Mouse (Mus musculus) CH12.LX (cell line): ENCODE measurements at regions not wholly inside any gene's neighbourhood (a gene's known extent, or its start where the extent isn't known, plus 50 kb on each side); places are given as distances from the start of the nearest gene placed in this dataset.

Experiments
- DNase-seq: peaks from one replicate; pipeline ENCODE4 v3.0.0-alpha.2; 2013; ENCODE audit errors: extremely low read depth
- H3K27ac ChIP-seq: 2 replicates; pipeline ENCODE4 v1.5.1; 2012; ENCODE audit warnings: low read depth, mild to moderate bottlenecking, control low read depth, moderate library complexity; ENCODE audit not compliant: insufficient read depth
- H3K27me3 ChIP-seq: replicated peaks from 2 replicates; pipeline ENCODE3; 2012; ENCODE audit warnings: inconsistent platforms
- H3K36me3 ChIP-seq, 2 experiments: replicated peaks in 1 of 2; 2 replicates each; pipeline versions ENCODE3 to v1.6.1; 2012; ENCODE audit warnings: inconsistent platforms in 1 of 2, low read length in 1 of 2, mild to moderate bottlenecking in 1 of 2, mixed read lengths in 1 of 2, moderate library complexity in 1 of 2; ENCODE audit not compliant: control insufficient read depth in 1 of 2, insufficient read depth in 1 of 2
- H3K4me1 ChIP-seq, 2 experiments: 2 replicates each; pipeline ENCODE4 v1.6.1; 2012; ENCODE audit warnings: inconsistent platforms in 1 of 2, moderate library complexity in 1 of 2; ENCODE audit not compliant: insufficient read depth in 2 of 2, control insufficient read depth in 1 of 2
- H3K4me2 ChIP-seq: 2 replicates; pipeline ENCODE4 v1.6.1; 2012; ENCODE audit warnings: low read depth, mild to moderate bottlenecking, control low read depth; ENCODE audit not compliant: poor library complexity, insufficient read depth, severe bottlenecking
- H3K4me3 ChIP-seq, 3 experiments: fragments of 150-350 bp in 1 of 3; sonication (generic) in 1 of 3; replicated peaks in 1 of 3; 2 replicates each; pipeline versions ENCODE3 to v1.5.1; 2011 to 2012; ENCODE audit warnings: low read depth in 2 of 3, low read length in 2 of 3, mild to moderate bottlenecking in 2 of 3, moderate library complexity in 2 of 3, control low read depth in 1 of 3, improper control_type of control experiment in 1 of 3, inconsistent platforms in 1 of 3, mixed read lengths in 1 of 3; ENCODE audit not compliant: poor library complexity in 1 of 3
- H3K79me2 ChIP-seq: replicated peaks from 2 replicates; pipeline ENCODE4 v1.6.1; 2012; ENCODE audit warnings: mild to moderate bottlenecking, moderate library complexity; ENCODE audit not compliant: control insufficient read depth, poor library complexity, insufficient read depth, severe bottlenecking; ENCODE audit errors: extremely low read depth
- H3K9ac ChIP-seq: 2 replicates; pipeline ENCODE4 v1.6.1; 2012; ENCODE audit warnings: low read depth, mild to moderate bottlenecking, control low read depth, moderate library complexity; ENCODE audit not compliant: insufficient read depth
- H3K9me3 ChIP-seq: replicated peaks from 2 replicates; pipeline ENCODE3; 2012; ENCODE audit warnings: low read length, inconsistent platforms, mixed read lengths
- CHD2 ChIP-seq: IDR thresholded peaks from 2 replicates; pipeline ENCODE4 v1.6.1; 2011; ENCODE audit warnings: low read length, improper control_type of control experiment
- CTCF ChIP-seq, 2 experiments: IDR thresholded peaks in 1 of 2; conservative IDR thresholded peaks in 1 of 2; 2 replicates each; pipeline ENCODE4 v1.5.1; 2011 to 2012; ENCODE audit warnings: low read depth in 2 of 2, low read length in 2 of 2, improper control_type of control experiment in 1 of 2, inconsistent platforms in 1 of 2, mild to moderate bottlenecking in 1 of 2, moderate library complexity in 1 of 2
- EP300 ChIP-seq: IDR thresholded peaks from 2 replicates; pipeline ENCODE4 v1.6.1; 2011; ENCODE audit warnings: low read length, improper control_type of control experiment
- ETS1 ChIP-seq: conservative IDR thresholded peaks from 2 replicates; pipeline ENCODE4 v1.6.1; 2012; ENCODE audit warnings: low read depth, mild to moderate bottlenecking, inconsistent platforms, low read length, improper control_type of control experiment, moderate library complexity
- GABPA ChIP-seq: IDR thresholded peaks from 2 replicates; pipeline ENCODE4 v1.6.1; 2012; ENCODE audit warnings: low read depth, low read length, improper control_type of control experiment, inconsistent platforms; ENCODE audit not compliant: insufficient replicate concordance
- HCFC1 ChIP-seq: IDR thresholded peaks from 2 replicates; pipeline ENCODE4 v1.6.1; 2012; ENCODE audit warnings: low read depth, mild to moderate bottlenecking, inconsistent platforms, low read length, improper control_type of control experiment
- IRF4 ChIP-seq: IDR thresholded peaks from 2 replicates; pipeline ENCODE4 v1.6.1; 2014; ENCODE audit warnings: low read depth, mild to moderate bottlenecking, inconsistent platforms, low read length, improper control_type of control experiment
- NRF1 ChIP-seq: IDR thresholded peaks from 2 replicates; pipeline ENCODE4 v1.6.1; 2014; ENCODE audit warnings: low read depth, mild to moderate bottlenecking, inconsistent platforms, low read length, improper control_type of control experiment, moderate library complexity
- POLR2AphosphoS2 ChIP-seq: IDR thresholded peaks from 2 replicates; pipeline ENCODE4 v1.6.1; 2011; ENCODE audit warnings: low read depth, low read length, improper control_type of control experiment
- RAD21 ChIP-seq: IDR thresholded peaks from 2 replicates; pipeline ENCODE4 v1.6.1; 2011; ENCODE audit warnings: low read depth, mild to moderate bottlenecking, low read length, improper control_type of control experiment, moderate library complexity
- RCOR1 ChIP-seq: conservative IDR thresholded peaks from 2 replicates; pipeline ENCODE4 v1.6.1; 2012; ENCODE audit warnings: low read depth, mild to moderate bottlenecking, inconsistent platforms, low read length, improper control_type of control experiment
- SMC3 ChIP-seq: IDR thresholded peaks from 2 replicates; pipeline ENCODE4 v1.6.1; 2011; ENCODE audit warnings: low read depth, low read length, improper control_type of control experiment
- ZKSCAN1 ChIP-seq: IDR thresholded peaks from 2 replicates; pipeline ENCODE4 v1.6.1; 2012; ENCODE audit warnings: low read depth, inconsistent platforms, low read length, improper control_type of control experiment, borderline replicate concordance
- ZNF384 ChIP-seq: IDR thresholded peaks from 2 replicates; pipeline ENCODE4 v1.6.1; 2012; ENCODE audit warnings: low read depth, low read length, improper control_type of control experiment, inconsistent platforms
- dilution Hi-C: fragments of 300-500 bp; cut with MboI; formaldehyde crosslinking; loops from 2 replicates; pipeline ENCODE4 v1.14.3; 2020; ENCODE audit warnings: low sequenced_read_pairs; ENCODE audit not compliant: extremely low pct_unique_long_range_greater_than_20kb, extremely low pct_ligation_motif_present
- in situ Hi-C: fragments of 300-500 bp; cut with MboI; formaldehyde crosslinking; loops from 3 replicates; pipeline ENCODE4 v1.14.3; 2019; ENCODE audit warnings: low sequenced_read_pairs, low pct_ligation_motif_present, low pct_unique_long_range_greater_than_20kb, mixed read lengths

GRCm38 (mm10) chr8:80210361-80210760 lies 152.6 kb upstream of the Hhip start:
- Histone ChIP-seq H3K9ac (no peak overlapping the region), H3K4me3 (no peak overlapping the region), H3K36me3 (no peaks in the 10 kb centered on the region), H3K9me3 (no peaks in the 10 kb centered on the region), H3K79me2 (no peaks in the 10 kb centered on the region), H3K4me1 (no peaks in the 10 kb centered on the region), H3K27ac (no peak overlapping the region), H3K4me2 (no peak overlapping the region), H3K27me3 (no peaks in the 10 kb centered on the region)
- dilution Hi-C loops (no loop called here), in situ Hi-C loops (no loop called here)
- no peak for DNase-seq
- no peak for TF ChIP-seq CTCF (conservative IDR thresholded peaks at IDR 0.05 in 1 of 2, IDR thresholded peaks at IDR 0.05 in 1 of 2; ENCODE audit: low read depth in 2 of 2, low read length in 2 of 2)
- no peak for TF ChIP-seq EP300
- no peak for TF ChIP-seq ZKSCAN1
- TF ChIP-seq CHD2: no peak
- no peak for TF ChIP-seq ZNF384
- no peak for TF ChIP-seq HCFC1
- TF ChIP-seq RCOR1: no peak
- no peak for TF ChIP-seq GABPA
- TF ChIP-seq POLR2AphosphoS2: no peak
- TF ChIP-seq ETS1: no peak
- TF ChIP-seq SMC3: no peak
- TF ChIP-seq IRF4: no peak
- no peak for TF ChIP-seq NRF1
- no peak for TF ChIP-seq RAD21

- Histone ChIP-seq H3K9ac (no peak overlapping the region), H3K27me3 (no peaks in the 10 kb centered on the region), H3K4me3 (no peak overlapping the region), H3K79me2 (no peaks in the 10 kb centered on the region), H3K36me3 (no peaks in the 10 kb centered on the region), H3K9me3 (no peaks in the 10 kb centered on the region), H3K4me2 (no peak overlapping the region)
- dilution Hi-C loops: no loop called here
- DNase-seq: no peak
- TF ChIP-seq HCFC1: no peak
- TF ChIP-seq, all 38 proteins: peak for 0
- H3K4me1 ChIP-seq: no peaks in the 10 kb centered on the region
- in situ Hi-C loops: no loop called here
- H3K27ac ChIP-seq: no peak overlapping the region
These were observed 147.2 kb upstream of the Hhip start for GRCm38 (mm10) chr8:80204678-80205654.
